Mouse (Mus musculus) spleen, postnatal 10 days (tissue): ENCODE results near the gene Pitpnc1.

Source experiments
- DNase-seq, 2 experiments: peaks; one replicate each; pipeline ENCODE4 v3.0.0; 2021 to 2022; ENCODE audit warnings: low spot score in 2 of 2

The Pitpnc1 gene

DNA sequence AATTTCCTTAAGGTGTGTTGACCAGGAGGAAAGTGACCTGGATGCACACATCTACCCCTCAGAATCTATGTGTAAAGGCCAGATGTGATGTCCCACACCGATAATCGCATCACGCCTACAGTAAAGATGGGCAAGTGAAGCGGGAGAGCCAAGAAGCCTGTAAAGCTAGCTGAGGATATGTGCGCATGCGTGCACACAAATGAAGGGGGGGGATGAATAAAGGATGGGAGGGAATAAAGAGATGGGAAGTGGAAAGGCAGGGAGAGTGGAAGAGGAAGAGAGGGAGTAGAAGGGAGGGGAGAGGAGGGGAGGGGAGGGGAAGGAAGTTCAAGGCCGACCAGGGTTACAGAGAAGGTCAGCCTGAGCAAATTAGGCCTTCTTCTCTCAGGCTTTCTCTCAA lies 61.6 kb downstream of the Pitpnc1 start:
- DNase-seq: no peak

DNA sequence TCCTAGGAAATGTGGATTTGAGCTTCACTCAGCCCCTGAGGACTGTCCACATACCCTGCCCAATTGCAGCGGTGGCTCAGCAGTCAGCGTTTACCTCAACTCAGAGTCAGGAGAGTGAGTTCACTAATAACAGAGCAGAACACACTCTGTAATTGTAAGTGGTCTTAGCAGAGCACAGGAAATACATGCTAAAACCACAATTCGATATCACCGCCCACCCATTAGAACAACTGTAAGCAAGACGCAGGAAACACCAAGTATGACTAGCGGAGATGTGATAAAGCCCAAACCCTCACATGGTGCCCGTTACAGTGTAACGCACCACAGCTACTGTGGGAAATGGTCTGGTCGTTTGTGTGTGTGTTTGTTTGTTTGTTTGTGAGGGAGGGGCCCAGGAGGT lies 62.8 kb downstream of the Pitpnc1 start:
- DNase-seq: no peak

DNA sequence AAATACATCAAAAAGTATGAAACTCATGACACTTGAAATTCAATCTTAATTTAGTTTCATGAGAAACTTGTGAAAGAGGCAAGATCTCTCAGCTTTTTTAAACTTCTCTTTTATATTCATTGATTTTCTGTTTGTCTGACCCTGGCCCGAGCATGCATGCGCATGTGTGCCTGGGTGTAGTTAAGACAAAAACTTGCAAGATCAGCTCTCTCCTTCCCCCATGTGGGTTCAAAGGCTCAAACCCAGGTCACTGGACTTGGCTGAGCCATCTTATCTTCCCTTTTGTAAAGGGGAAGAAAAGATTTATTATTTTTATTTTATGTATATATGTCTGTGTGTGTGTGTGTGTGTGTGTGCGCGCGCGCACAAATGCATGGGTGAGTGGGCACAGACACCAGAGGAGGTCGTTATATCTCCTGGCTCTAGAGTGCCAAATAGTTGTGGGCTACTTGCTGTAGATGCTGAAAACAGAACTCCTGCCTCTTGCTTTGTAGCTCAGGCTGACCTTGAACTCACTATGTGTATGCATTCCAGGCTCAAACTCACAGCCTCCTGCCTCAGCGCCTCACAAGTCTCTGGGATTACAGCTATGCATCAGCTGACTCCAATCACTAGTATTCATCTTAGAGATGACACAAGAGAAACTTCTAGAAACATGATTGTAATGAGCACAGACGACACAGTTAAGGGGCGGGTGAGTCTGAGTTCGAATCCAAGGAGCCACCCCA lies 64.7 kb downstream of the Pitpnc1 start:
- no peak for DNase-seq

- no peak for DNase-seq
Measured at GRCm38 (mm10) chr11:107403309-107403708, 67.2 kb downstream of the Pitpnc1 start.

DNA sequence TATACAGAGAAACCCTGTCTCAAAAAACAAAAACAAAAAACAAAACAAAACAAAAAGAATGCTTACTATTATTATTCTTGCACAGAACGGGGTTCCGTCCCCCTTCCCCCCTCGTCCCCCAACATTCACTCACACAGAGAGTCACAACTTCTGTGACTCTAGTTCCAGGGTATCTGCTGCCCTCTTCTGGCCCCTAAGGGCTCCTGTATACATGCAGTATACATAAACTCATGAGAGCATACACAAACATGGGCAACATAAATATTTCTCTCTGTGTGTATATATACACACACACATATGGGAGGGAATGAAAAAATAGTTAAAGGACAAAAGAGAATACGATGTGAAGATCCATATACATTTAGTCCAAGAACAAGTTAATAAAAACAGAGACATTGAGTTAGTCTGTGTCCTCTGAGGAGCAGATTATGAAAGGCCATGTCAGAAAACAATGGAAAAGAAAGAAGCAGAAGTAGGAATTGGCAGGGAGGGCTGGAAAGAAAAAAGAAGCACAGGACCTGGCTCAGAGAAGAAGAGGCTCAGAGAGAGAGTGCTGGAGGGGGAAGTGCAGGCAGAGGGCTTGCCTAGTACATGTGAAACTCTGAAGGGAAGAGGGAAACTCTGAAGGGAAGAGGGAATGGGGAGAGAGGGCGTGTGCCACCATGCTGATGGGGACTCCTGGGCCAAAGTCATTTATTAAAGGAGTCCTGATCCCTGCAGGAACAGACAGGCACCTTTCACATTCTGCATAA lies 68.5 kb downstream of the Pitpnc1 start:
- no peak for DNase-seq

- DNase-seq: peak in 1 of 2 experiments; percentile 52
Measured at GRCm38 (mm10) chr11:107400826-107401225, 69.7 kb downstream of the Pitpnc1 start.

DNA sequence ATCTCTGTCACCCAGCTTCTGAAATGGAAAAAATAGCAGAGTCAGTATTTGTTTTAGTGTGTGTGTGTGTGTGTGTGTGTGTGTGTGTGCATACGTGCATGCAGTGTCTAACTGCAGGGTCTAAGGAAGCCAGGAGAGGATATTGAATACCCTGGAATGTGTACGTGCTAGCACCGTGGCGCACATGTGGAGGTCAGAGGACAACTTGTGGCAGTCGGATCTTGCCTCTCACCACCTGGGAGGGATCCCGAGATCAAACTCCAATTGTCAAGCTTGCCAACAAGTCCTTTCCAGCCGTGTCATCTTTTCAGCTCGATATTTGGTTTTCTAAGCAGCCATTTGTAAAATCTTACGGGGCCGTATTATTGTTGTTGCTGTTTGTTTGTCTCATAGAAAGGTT lies 70.5 kb downstream of the Pitpnc1 start:
- no peak for DNase-seq

DNA sequence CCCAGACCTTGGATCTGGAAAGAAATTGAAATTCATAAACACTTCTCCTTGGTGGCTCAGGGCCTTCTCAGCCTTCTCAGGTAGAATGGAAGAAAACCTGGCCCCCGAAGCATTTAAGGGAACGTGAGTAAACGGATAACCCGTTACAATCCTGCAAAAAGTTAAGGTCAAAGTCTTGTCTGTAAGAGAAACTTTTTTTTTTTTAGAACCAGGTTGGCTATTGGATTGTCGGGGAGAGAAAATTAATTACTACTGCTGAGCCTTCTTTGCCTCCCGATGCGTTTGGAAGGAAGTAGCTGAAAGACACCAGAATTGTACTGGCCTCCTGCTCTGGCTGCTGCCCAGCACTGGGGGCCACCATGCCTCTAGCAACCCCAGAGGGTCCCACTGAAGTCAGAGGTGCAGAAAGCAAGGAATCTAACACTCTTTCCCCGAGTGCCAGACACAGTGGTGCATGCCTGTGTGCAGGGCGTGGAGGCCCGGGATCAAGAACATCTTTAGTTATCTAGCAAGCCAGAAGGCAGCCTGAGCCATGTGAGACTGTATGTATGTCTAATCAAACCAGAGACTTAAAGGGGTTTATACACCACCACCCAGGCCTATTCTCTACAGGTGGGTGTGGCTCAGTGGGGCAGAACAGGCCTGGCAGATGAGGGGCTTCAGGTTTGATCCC lies 73.0 kb downstream of the Pitpnc1 start:
- peak; percentile 55 to 69 for DNase-seq

GRCm38 (mm10) chr11:107394245-107394644 lies 76.3 kb downstream of the Pitpnc1 start:
- no peak for DNase-seq

GRCm38 (mm10) chr11:107393828-107394165 lies 76.7 kb downstream of the Pitpnc1 start:
- no peak for DNase-seq

GRCm38 (mm10) chr11:107393154-107393827 lies 77.2 kb downstream of the Pitpnc1 start:
- peak in 1 of 2 experiments; percentile 51 for DNase-seq

DNA sequence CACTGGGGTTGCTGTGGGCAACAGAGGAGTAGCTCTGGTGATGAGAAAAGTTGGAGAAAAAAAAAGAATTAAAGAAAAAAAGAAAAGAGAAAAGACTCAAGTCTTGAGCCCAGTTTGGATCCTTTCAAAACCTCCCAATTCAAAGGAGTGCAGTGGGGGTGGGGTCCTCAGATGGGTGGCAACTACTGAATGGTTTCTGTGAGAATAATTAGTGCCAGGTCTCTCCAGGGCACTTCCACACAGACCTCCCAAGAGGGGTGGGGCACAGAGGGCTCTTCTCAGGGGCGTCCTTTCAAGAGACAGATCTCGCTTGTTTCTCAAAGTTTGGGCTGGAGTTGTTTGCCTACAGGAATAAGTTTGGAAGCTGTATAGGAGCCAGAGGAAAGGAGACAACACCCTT lies 80.0 kb downstream of the Pitpnc1 start:
- DNase-seq: no peak

GRCm38 (mm10) chr11:107390001-107390400 lies 80.5 kb downstream of the Pitpnc1 start:
- DNase-seq: no peak

DNA sequence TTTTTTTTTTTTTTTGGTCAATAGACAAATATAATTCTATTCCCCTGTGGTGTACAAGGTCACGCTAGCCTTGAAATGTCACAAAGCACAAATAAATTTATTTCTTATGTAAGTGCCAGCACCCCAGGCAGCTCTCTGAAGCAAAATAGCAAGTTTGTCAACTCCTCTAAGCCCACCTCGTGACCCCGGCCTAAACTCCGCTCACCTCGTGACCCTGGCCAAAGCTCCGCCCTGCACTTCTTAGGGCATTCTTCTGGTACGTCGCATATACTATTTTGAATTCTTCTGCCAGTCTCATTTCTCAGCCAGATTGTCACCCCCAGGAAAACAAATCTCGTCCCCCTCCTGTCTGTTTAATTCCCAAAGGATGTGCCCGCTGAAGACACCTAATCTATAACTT lies 84.0 kb downstream of the Pitpnc1 start:
- DNase-seq: no peak

DNA sequence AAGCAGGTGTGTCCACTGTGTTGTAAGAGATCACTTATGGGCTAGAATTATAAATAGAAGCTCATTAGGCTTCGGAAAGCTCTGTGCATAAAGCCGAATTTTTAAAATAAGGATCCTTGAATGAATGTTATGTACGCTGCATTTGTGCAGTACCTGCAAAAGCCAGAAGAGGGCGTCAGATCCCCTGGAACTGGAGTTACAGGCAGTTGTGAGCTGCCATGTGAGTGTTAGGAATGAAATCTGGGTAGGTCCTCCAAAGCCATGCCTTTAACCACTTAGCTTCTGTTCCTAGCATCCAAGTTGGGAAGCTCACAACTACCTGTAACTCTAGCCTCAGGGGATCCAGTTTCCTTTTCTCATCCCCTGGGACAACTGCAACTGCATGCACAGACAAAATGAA lies 85.2 kb downstream of the Pitpnc1 start:
- DNase-seq: peak; percentile 72 to 85

DNA sequence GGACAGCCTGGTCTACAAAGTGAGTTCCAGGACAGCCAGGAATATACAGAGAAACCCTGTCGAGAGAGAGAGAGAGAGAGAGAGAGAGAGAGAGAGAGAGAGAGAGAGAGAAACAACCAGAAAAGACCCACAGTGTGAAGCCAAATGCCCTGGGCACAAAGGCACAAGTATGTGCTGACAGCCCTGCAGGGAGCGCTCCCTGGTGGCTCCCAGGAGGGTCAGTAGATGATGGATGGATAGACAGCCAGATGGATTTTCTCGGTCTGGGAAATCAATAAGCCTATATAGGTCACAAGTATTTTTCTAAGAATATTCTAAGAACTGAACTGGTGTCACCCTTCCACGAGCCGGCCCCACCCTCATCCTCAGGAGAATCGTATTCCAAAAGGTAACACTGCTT lies 86.5 kb downstream of the Pitpnc1 start:
- DNase-seq: no peak

DNA sequence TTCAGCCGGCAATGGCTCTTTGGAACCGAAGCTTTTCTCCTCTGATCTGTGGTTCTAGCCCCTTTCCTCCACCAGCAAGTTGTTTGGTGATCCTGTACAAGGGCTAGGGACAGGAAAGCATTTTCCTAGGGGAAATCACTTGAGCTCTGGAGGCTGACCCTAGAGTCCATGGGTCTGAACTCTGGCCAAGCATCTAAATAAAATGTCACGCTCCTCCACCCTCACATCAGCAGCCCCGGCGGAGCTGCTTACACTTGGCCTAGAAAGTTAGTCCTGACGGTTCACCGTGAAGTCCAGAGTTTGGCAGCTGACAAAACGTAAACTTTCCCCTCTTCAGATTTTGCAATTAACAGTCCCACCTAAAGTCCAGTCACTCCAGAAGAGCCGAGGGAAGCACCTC lies 90.5 kb downstream of the Pitpnc1 start:
- no peak for DNase-seq

DNA sequence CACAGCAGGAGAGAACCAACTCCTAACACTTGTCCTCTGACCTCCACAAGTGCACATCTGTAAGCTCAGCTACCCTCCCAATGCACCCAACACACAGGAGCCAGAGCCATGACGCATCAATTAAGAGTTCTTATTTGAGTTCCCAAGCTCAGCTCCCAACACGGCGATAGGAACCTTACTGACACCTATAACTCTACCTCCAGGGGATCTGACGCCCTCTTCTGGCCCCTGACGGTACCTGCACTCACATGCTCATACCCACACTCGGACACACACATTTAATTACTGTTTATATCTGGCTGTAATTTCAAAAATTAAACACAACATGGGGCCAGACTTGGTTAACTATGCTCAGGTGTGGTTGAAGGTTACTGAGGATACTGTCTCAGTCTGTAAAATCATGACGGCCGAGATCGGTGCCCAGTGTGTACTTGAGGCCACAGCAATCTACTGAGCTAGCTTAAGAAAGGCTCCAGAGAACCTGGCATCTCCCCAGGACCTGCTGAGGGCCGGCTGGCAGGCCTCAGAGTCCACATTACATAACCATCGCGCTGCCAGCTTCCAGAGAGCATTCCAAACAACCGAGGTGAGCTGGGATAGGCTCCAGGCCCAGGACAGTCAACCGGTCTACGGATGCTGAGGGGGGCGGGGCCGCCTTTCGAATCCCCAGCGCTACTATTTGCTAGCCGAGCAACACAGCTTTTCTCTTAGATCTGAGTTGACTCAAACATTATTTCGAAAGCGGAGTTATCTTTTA lies 91.2 kb downstream of the Pitpnc1 start:
- no peak for DNase-seq

DNA sequence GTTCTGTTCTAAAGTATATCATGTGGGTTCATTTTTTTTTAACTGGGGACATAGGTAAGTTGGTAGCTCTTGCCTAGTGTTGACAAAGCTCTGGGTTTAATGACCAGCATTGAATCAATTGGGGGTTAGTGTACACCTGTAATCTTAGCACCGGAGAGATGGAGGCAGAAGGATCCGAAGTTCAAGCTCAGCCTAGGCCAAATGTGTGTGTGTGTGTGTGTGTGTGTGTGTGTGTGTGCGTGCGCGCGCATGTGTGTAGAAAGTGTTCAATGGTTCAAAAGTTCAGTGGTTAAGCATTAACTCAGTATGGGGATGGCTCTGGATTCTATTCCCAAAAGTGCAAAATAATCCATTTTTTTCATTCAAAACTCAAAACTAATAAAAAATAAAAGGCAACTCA lies 93.2 kb downstream of the Pitpnc1 start:
- no peak for DNase-seq

DNA sequence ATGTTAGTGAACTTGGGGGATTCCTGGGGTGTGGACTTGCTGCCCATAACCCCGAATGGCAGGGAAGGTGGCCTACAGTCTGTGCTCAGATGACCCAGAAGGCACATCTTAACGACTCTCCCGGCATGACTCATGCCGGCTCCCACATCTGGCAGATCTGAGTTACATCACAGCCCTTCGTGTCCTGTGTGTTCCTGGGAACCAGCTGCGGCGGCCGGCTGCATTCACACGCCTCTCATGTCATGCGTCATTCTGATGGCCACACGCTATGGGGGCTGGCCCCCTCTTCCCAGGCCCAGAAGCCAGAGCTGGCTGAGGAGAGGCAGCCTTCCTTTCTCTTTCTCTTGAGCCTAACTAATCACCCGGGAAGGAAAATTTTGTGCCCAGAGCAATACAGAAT lies 94.2 kb downstream of the Pitpnc1 start:
- no peak for DNase-seq

GRCm38 (mm10) chr11:107375816-107376215 lies 94.7 kb downstream of the Pitpnc1 start:
- no peak for DNase-seq

GRCm38 (mm10) chr11:107373569-107373968 lies 96.9 kb downstream of the Pitpnc1 start:
- DNase-seq: no peak
